Mouse (Mus musculus) ovary, postnatal 14 days (tissue): ENCODE data around the gene Cenpi.
A peak's percentile ranks its signal among the peaks of the same experiment; 100 is the strongest.
"Not testable (repeated sequence)": the region's sequence is repeated elsewhere in the genome, so short reads cannot be mapped to it uniquely, and the experiment has no call there.

Experiments
- DNase-seq: peaks from one replicate; pipeline ENCODE4 v3.0.0; 2022; ENCODE audit warnings: low spot score

The Cenpi gene

GRCm38 (mm10) chrX:134307534-134308274, at the start of gene Cenpi:
TSS of gene Cenpi (plus strand) at chrX:134308084.
- DNase-seq, result peak; percentile 66

GRCm38 (mm10) chrX:134261191-134261590, 46.7 kb upstream of the Cenpi start:
- no peak for DNase-seq

- DNase-seq, result no peak
Measured at GRCm38 (mm10) chrX:134262129-134262528, 45.8 kb upstream of the Cenpi start.

GRCm38 (mm10) chrX:134275715-134276114, 32.2 kb upstream of the Cenpi start:
- DNase-seq, result no peak

GRCm38 (mm10) chrX:134276275-134277160, 31.4 kb upstream of the Cenpi start, which contains the start of gene Trmt2b:
TSS of gene Trmt2b (minus strand) at chrX:134276984.
- peak; percentile 33 for DNase-seq

GRCm38 (mm10) chrX:134280531-134280930, 27.4 kb upstream of the Cenpi start:
- no peak for DNase-seq

GRCm38 (mm10) chrX:134285102-134285501, 22.8 kb upstream of the Cenpi start:
- no peak for DNase-seq

- DNase-seq, result no peak
Measured at GRCm38 (mm10) chrX:134285791-134286190, 22.1 kb upstream of the Cenpi start.

GRCm38 (mm10) chrX:134287305-134287704, 20.6 kb upstream of the Cenpi start:
- DNase-seq, result no peak

- peak; percentile 9 for DNase-seq
Measured at GRCm38 (mm10) chrX:134296301-134296700, 11.6 kb upstream of the Cenpi start.

GRCm38 (mm10) chrX:134296737-134297136, 11.1 kb upstream of the Cenpi start:
- DNase-seq, result no peak

GRCm38 (mm10) chrX:134297195-134297594, 10.7 kb upstream of the Cenpi start:
- DNase-seq, result no peak

GRCm38 (mm10) chrX:134300219-134300618, 7.7 kb upstream of the Cenpi start:
- DNase-seq, result no peak

- DNase-seq, result no peak
Measured at GRCm38 (mm10) chrX:134303287-134303686, 4.6 kb upstream of the Cenpi start.

- DNase-seq, result no peak
Measured at GRCm38 (mm10) chrX:134308275-134308634, 371 bp downstream of the Cenpi start.

- DNase-seq, result not testable (repeated sequence)
Measured at GRCm38 (mm10) chrX:134311193-134311592, 3.3 kb downstream of the Cenpi start.

GRCm38 (mm10) chrX:134319153-134319932, 11.5 kb downstream of the Cenpi start:
- DNase-seq, result no peak

GRCm38 (mm10) chrX:134333280-134333679, 25.4 kb downstream of the Cenpi start:
- DNase-seq, result no peak

- DNase-seq, result no peak
Measured at GRCm38 (mm10) chrX:134342735-134343134, 34.9 kb downstream of the Cenpi start.

GRCm38 (mm10) chrX:134350205-134350604, 42.3 kb downstream of the Cenpi start:
- no peak for DNase-seq

GRCm38 (mm10) chrX:134353848-134354247, 46.0 kb downstream of the Cenpi start:
- DNase-seq, result no peak

- DNase-seq, result no peak
Measured at GRCm38 (mm10) chrX:134359336-134359735, 51.5 kb downstream of the Cenpi start.
